ENCODE assay signal across 9 mouse cellular contexts in the genomic region with DNA sequence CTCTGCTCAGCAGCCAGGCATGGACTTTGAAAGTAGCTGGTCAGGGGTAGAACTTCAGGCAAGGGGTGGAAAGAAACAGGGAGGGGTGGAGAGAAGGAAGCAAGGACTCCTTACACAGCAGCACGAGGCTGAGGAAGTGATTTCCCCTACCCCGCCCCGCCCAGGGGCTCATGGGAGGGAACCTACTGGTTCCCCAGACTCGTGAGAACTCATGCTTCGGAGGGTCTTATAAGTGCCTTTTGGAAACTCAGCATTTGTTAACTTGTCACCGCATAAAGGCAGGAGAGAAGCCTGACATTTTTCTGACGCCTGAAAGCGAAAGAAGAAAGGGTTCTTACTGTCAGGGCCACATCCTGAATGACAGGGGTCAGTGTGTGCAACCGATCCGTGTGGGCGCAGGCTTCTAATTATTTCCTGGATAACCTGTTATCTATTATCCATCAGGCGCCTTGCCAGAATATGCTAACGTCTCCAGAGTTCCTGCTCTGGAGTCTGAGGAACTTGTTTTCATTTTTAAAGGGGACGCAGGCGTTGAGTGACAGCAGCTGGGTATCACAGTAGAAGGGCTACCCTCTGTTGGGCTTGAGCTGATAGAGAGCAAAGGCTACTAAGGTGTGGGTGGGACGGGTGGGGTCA.
DNase-seq lines count a peak whose midpoint lies in the region; ATAC-seq and TF ChIP-seq lines count a peak whose summit lies in the region.
"Had no signal": no experiment of that assay in that cellular context is flagged by ENCODE, and none has a peak within 500 bp of the region (broad histone marks: within the 10 kb centered on the region; RNA-seq: fewer than 3 reads in every experiment).

No protein-coding gene starts in this region.

- no peaks in the 10 kb centered on the region for H3K9me3 ChIP-seq in forebrain, embryonic 11.5 days (ENCODE audit: control insufficient read depth, low read length)
- no peaks in the 10 kb centered on the region for H3K9me3 ChIP-seq in forebrain, embryonic 15.5 days
- no peaks in the 10 kb centered on the region for H3K9me3 ChIP-seq in limb, embryonic 11.5 days (ENCODE audit: control insufficient read depth, low read length)
- H3K9me3 ChIP-seq in midbrain, embryonic 11.5 days (ENCODE audit: control insufficient read depth, low read length): no peaks in the 10 kb centered on the region

- no peaks in the 10 kb centered on the region for H3K27me3 ChIP-seq in forebrain, embryonic 11.5 days (ENCODE audit: control insufficient read depth, insufficient read depth, low read length)
- no peaks in the 10 kb centered on the region for H3K27me3 ChIP-seq in forebrain, embryonic 15.5 days
- no peaks in the 10 kb centered on the region for H3K27me3 ChIP-seq in limb, embryonic 11.5 days (ENCODE audit: control insufficient read depth, insufficient read depth, low read length)
- no peaks in the 10 kb centered on the region for H3K27me3 ChIP-seq in midbrain, embryonic 11.5 days (ENCODE audit: control insufficient read depth, insufficient read depth, low read length)
- no peaks in the 10 kb centered on the region for H3K27me3 ChIP-seq in cerebellum, adult 2 months (ENCODE audit: control insufficient read depth, insufficient read depth, low read length)
- H3K27me3 ChIP-seq: Patski had no signal

- H3K4me1 ChIP-seq in forebrain, embryonic 11.5 days (replicated peaks; ENCODE audit: control insufficient read depth, insufficient read depth, low read length): no peaks in the 10 kb centered on the region
- H3K4me1 ChIP-seq in forebrain, embryonic 15.5 days: no peaks in the 10 kb centered on the region
- no peaks in the 10 kb centered on the region for H3K4me1 ChIP-seq in limb, embryonic 11.5 days (ENCODE audit: control insufficient read depth, insufficient read depth, low read length)
- H3K4me1 ChIP-seq in midbrain, embryonic 11.5 days (ENCODE audit: control insufficient read depth, insufficient read depth, low read length): peaks cover 3% of the 10 kb centered on the region; the same call in 1 of the 2 replicates
- H3K4me1 ChIP-seq in cerebellum, adult 2 months (ENCODE audit: control insufficient read depth, insufficient read depth, low read length): no peaks in the 10 kb centered on the region

- H3K4me3 ChIP-seq in forebrain, embryonic 11.5 days (ENCODE audit: low read depth, low read length): no peak overlapping the region
- no peak overlapping the region for H3K4me3 ChIP-seq in forebrain, embryonic 15.5 days
- no peak overlapping the region for H3K4me3 ChIP-seq in limb, embryonic 11.5 days (ENCODE audit: low read depth, low read length)
- H3K4me3 ChIP-seq in midbrain, embryonic 11.5 days (ENCODE audit: low read depth, low read length): no peak overlapping the region
- no peak overlapping the region for H3K4me3 ChIP-seq in cerebellum, adult 2 months (replicated peaks; ENCODE audit: insufficient read depth, low read depth, low read length)

- TF ChIP-seq POLR2A in cerebellum, adult 2 months (IDR thresholded peaks at IDR 0.05; ENCODE audit: borderline replicate concordance, insufficient read depth, low read length): no peak

- ATAC-seq in forebrain, embryonic 11.5 days (replicated peaks; ENCODE audit: low FRiP score): peak; percentile 44
- ATAC-seq in forebrain, embryonic 15.5 days (replicated peaks): no peak
- ATAC-seq in limb, embryonic 11.5 days (ENCODE audit: insufficient number of reproducible peaks, low FRiP score, low TSS enrichment, low read depth): 0 out of 2 replicates have a peak, but pooled peaks have one; percentile 31
- peak; percentile 65; the same call in 1 of the 2 replicates for ATAC-seq in midbrain, embryonic 11.5 days (ENCODE audit: low FRiP score)
- ATAC-seq: Patski had no signal

- TF ChIP-seq CTCF in cerebellum, adult 2 months (IDR thresholded peaks at IDR 0.05; ENCODE audit: borderline replicate concordance, insufficient read depth, low read depth, low read length): no peak

- H3K9ac ChIP-seq in forebrain, embryonic 11.5 days (ENCODE audit: low read length): no peak overlapping the region
- H3K9ac ChIP-seq in forebrain, embryonic 15.5 days (replicated peaks): no peak overlapping the region
- 0 out of 2 replicates have a peak overlapping the region, but pooled peaks have one; percentile 7 for H3K9ac ChIP-seq in limb, embryonic 11.5 days (ENCODE audit: low read length)
- no peak overlapping the region for H3K9ac ChIP-seq in midbrain, embryonic 11.5 days (ENCODE audit: low read length)

- H3K4me2 ChIP-seq in forebrain, embryonic 11.5 days (ENCODE audit: low read depth, low read length, severe bottlenecking): no peak overlapping the region
- H3K4me2 ChIP-seq in forebrain, embryonic 15.5 days (replicated peaks): no peak overlapping the region; the same call in 1 of the 2 replicates
- peak overlapping the region; percentile 12; the same call in 1 of the 2 replicates for H3K4me2 ChIP-seq in limb, embryonic 11.5 days (ENCODE audit: low read depth, severe bottlenecking)
- no peak overlapping the region for H3K4me2 ChIP-seq in midbrain, embryonic 11.5 days

- H3K36me3 ChIP-seq in forebrain, embryonic 11.5 days (ENCODE audit: control insufficient read depth, insufficient read depth, low read length): no peaks in the 10 kb centered on the region
- no peaks in the 10 kb centered on the region for H3K36me3 ChIP-seq in forebrain, embryonic 15.5 days
- no peaks in the 10 kb centered on the region for H3K36me3 ChIP-seq in limb, embryonic 11.5 days (ENCODE audit: control insufficient read depth, insufficient read depth, low read length)
- no peaks in the 10 kb centered on the region for H3K36me3 ChIP-seq in midbrain, embryonic 11.5 days (ENCODE audit: control insufficient read depth, insufficient read depth, low read length)

- peak; percentile 58 for DNase-seq in forebrain, embryonic 11.5 days (ENCODE audit: low spot score)
- peak; percentile 37 for DNase-seq in embryo, embryonic 9.5 days (ENCODE audit: extremely low spot score)
- DNase-seq in heart, postnatal 4 days: peak; percentile 50
- DNase-seq in limb, embryonic 11.5 days (ENCODE audit: low spot score): peak; percentile 40
- DNase-seq in midbrain, embryonic 11.5 days (ENCODE audit: low spot score, missing footprints): peak; percentile 79
- peak; percentile 67 for DNase-seq in thymus, postnatal 14 days
- no peak for DNase-seq in cerebellum, adult 2 months

- no peak overlapping the region for H3K27ac ChIP-seq in forebrain, embryonic 11.5 days (ENCODE audit: low read depth, low read length)
- H3K27ac ChIP-seq in forebrain, embryonic 15.5 days (replicated peaks): no peak overlapping the region
- no peak overlapping the region for H3K27ac ChIP-seq in limb, embryonic 11.5 days (replicated peaks; ENCODE audit: low read depth, low read length)
- H3K27ac ChIP-seq in midbrain, embryonic 11.5 days (ENCODE audit: low read depth, low read length): no peak overlapping the region
- no peak overlapping the region for H3K27ac ChIP-seq in cerebellum, adult 2 months (ENCODE audit: insufficient read depth, low read length)

- 37% methylated on average over 16 of the region's 16 CpGs for WGBS in forebrain, embryonic 11.5 days
- 25% methylated on average over 16 of the region's 16 CpGs for WGBS in forebrain, embryonic 15.5 days
- WGBS in limb, embryonic 11.5 days: 28% methylated on average over 16 of the region's 16 CpGs
- 42% methylated on average over 16 of the region's 16 CpGs for WGBS in midbrain, embryonic 11.5 days
- 60% methylated on average over 16 of the region's 16 CpGs for WGBS in cerebellum, adult 2 months

Comparison
In these comparisons a context has a peak if more than half of its experiments do, and no peak if none do; other contexts are left out.
1. DNase-seq: peak in forebrain, embryonic 11.5 days (single experiment), embryo, embryonic 9.5 days (single experiment), heart, postnatal 4 days (single experiment), limb, embryonic 11.5 days (single experiment), midbrain, embryonic 11.5 days (single experiment) and thymus, postnatal 14 days (single experiment); none in cerebellum, adult 2 months (0 of 2).